Mouse (Mus musculus): Measurements from ENCODE around the gene Pgls. TPM values are rescaled to one million over a fixed set of nuclear protein-coding genes. Genes with fewer than 3 reads are reported as not detected.

Gene Pgls
- 191 TPM in 2 replicates for polyA plus RNA-seq (2015; fragmentation: Nextera tagmentation; extraction: Ambion mirVana)

DNA sequence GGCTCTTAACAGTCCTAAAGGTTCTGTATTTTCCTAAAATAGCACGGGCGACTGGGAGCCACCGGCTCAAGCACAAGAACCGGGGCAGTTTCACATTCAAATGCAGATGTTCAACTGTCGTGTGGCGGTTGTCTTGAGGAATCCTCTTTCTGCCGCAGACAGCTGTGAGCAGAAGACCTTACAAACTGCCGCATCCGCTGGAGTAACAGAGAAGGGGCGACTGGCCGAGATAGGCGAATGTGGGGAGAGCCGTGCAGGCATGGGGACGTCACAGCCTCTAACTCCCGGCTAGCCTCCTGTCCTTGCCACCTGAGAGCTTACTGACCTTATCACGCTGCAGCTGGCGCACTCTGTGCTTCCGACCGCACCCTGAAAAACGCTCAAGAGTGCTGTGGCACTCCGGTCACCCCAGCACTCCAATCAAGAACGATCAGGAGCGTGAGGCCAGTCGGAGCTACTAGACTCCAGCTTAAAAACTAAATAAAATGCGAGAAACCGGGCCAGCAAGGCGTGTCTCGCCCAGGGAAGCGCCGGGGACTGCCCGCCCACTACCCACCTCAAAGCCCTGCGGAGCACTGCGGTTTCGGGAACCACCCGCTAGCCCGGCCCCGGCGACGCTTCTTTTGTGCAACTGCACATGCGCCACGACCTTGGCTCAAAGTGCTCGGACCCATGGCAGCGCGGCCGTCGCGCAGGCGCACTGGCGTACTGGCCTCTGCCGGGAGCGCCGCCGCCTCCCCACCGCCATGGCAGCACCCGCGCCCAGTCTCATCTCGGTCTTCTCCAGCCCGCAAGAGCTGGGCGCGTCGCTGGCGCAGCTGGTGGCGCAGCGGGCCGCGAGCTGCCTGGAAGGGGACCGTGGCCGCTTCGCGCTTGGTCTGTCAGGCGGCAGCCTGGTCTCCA, at the start of gene Pgls:
Pgls (plus strand) TSS at position 706 of the 903 bp plus-strand sequence.
- Histone ChIP-seq H3K9me3 (no peaks in the 10 kb centered on the region), H3K4me2 (replicated peaks) (peak within 1 kb of the TSS; percentile 89), H3K27ac (replicated peaks) (peak within 1 kb of the TSS; percentile 97), H3K4me3 (peak within 1 kb of the TSS; percentile 87), H3K9ac (replicated peaks) (peak within 1 kb of the TSS; percentile 96), H3K27me3 (no peaks in the 10 kb centered on the region), H3K4me1 (peaks cover 29% of the 10 kb centered on the region), H3K36me3 (peaks cover 6% of the 10 kb centered on the region; the same call in 1 of the 2 replicates)
- peak; percentile 88 for ATAC-seq (replicated peaks)
- under 1% methylated on average over 70 of the region's 71 CpGs for WGBS

DNA sequence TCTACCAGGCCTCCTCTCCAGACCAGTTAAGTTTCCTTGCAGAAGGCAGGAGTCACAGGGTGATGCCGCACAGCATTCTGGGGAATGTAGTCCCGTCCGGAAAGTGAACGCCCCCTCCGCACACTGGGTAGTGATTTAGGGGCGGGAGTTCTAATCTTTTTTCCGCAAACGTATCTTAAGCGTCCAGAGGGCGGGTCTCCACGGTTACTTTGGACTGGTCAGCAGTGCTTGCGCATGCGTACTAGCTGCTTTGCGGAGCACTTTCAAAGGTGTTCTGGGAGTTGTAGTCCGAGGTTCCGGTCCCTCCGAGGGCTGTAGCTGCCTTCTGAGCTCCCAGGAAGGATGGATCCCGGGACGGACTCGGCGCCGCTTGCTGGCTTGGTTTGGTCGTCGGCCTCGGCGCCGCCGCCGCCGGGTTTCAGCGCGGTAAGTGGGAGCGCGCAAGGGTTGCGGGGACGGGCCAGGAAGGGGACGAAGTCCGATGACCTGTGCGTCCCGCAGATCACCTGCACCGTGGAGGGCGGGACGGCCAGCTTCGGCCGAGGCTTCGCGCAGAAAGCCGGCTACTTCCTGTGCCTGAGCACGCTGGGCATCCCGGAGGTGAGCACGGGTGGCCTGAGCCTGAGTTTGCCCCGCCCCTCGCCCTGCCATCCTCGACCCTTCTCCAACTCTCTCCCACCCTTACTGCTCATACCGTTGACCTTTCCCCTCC, 49.2 kb upstream of the Pgls start, which contains the start of gene Mvb12a:
Mvb12a (plus strand) TSS at position 291 of the 712 bp plus-strand sequence.
- peak within 1 kb of the TSS; percentile 36; the same call in 1 of the 2 replicates for H3K27ac ChIP-seq (replicated peaks)
- H3K36me3 ChIP-seq: peaks cover 17% of the 10 kb centered on the region
- peak; percentile 96 for ATAC-seq (replicated peaks)

DNA sequence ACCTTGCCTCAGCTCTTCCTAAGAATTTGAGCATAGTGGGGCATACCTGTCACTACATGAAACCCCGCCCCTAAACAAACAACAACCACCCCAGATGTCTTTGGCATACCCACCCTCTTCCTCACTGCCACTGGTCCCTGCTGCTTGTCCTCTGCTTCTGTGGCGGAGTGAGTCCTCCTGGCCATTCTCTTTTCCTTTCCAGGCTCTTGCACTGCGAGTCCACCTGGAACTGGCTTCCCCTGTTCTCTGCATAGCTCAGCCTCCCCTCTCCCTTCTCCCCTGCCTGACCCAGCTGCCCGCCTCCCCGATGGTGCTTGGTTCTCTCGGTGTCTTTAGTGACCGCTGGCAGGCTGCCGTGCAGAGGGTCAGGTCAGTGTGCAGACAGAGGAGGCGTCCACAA, 48.2 kb upstream of the Pgls start:
- Histone ChIP-seq H3K9me3 (no peaks in the 10 kb centered on the region), H3K36me3 (peaks cover 25% of the 10 kb centered on the region), H3K4me2 (replicated peaks) (peak overlapping the region; percentile 86), H3K9ac (replicated peaks) (no peak overlapping the region), H3K4me1 (peaks cover 10% of the 10 kb centered on the region), H3K4me3 (peak overlapping the region; percentile 92), H3K27ac (replicated peaks) (no peak overlapping the region), H3K27me3 (0 out of 2 replicates have a peak, but pooled peaks cover 3% of the 10 kb centered on the region)
- 90% methylated on average over 9 of the region's 9 CpGs for WGBS
- no peak for ATAC-seq (replicated peaks)

More for the DNA sequence above, 49.2 kb upstream of the Pgls start, which contains the start of gene Mvb12a:
- H3K4me3 ChIP-seq: peak within 1 kb of the TSS; percentile 92
- WGBS: under 1% methylated on average over 55 of the region's 55 CpGs
- peak within 1 kb of the TSS; percentile 86 for H3K4me2 ChIP-seq (replicated peaks)
- H3K27me3 ChIP-seq: peaks cover 8% of the 10 kb centered on the region; the same call in 1 of the 2 replicates
- H3K9me3 ChIP-seq: no peaks in the 10 kb centered on the region
- H3K4me1 ChIP-seq: peaks cover 11% of the 10 kb centered on the region
- H3K9ac ChIP-seq (replicated peaks): peak within 1 kb of the TSS; percentile 87

DNA sequence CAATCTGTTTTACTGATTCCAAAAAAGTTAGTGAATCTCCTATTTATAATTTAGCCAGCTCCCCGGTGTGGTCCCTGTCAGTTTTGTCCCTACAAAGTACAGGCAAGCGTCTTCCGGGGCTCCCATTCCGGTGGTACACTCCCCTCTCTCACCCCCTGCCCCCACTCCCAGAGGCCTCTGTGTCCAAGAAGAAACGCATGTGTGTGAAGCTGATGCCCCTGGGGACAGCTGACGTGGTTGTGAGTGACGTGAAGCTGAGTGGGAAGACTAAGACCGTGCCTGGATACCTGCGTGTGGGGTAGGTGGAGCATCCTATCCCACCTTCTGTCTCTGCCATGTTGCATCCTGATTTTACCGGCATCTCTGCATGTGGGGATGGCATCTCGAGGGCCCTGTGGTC, 46.9 kb upstream of the Pgls start:
- no peak overlapping the region for H3K4me3 ChIP-seq
- H3K4me1 ChIP-seq: peaks cover 10% of the 10 kb centered on the region
- no peaks in the 10 kb centered on the region for H3K9me3 ChIP-seq
- 93% methylated on average over 11 of the region's 11 CpGs for WGBS
- no peak overlapping the region for H3K9ac ChIP-seq (replicated peaks)
- peaks cover 26% of the 10 kb centered on the region for H3K36me3 ChIP-seq
- H3K27ac ChIP-seq (replicated peaks): no peak overlapping the region
- no peak overlapping the region for H3K4me2 ChIP-seq (replicated peaks)
- no peaks in the 10 kb centered on the region for H3K27me3 ChIP-seq
- ATAC-seq (replicated peaks): no peak

DNA sequence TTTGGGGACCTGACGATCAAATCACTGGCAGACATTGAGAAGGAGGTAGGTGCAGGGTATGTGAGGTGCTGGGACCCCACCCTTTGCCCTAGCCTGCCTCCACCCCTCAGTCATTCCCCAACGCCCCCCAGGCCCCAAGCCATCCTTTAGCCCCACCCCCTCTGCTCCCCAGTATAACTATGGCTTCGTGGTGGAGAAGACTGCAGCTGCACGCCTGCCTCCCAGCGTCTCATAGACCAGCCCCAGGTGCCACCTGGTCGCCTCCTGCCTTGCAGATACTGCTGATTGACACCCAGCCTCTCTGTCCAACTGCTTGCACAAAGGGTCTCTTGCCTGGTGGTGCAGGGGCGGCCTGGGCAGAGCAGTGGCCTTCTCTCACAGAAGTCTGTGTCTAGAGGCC, 44.4 kb upstream of the Pgls start:
- no peak overlapping the region for H3K9ac ChIP-seq (replicated peaks)
- no peak overlapping the region for H3K4me2 ChIP-seq (replicated peaks)
- H3K27me3 ChIP-seq: no peaks in the 10 kb centered on the region
- 87% methylated on average over 7 of the region's 7 CpGs for WGBS
- peaks cover 10% of the 10 kb centered on the region for H3K4me1 ChIP-seq
- no peaks in the 10 kb centered on the region for H3K9me3 ChIP-seq
- peaks cover 26% of the 10 kb centered on the region for H3K36me3 ChIP-seq
- H3K27ac ChIP-seq (replicated peaks): no peak overlapping the region
- no peak overlapping the region for H3K4me3 ChIP-seq
- no peak for ATAC-seq (replicated peaks)

DNA sequence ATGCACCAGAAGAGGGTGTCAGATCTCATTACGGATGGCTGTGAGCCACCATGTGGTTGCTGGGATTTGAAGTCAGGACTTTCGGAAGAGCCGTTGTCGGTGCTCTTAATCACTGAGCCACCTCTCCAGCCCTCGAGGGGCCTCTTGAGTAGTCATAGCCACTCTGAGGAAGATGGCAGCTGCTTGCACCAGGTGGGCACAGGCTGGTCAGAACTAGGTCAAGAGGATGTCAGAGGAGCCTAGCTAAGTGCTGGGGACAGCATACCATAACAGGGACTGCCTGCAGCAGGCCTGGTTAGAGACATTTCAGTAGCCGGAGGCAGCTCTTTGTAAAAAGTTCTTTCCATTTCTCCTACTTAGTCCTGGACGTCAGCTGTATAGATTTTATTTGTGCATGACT, 41.2 kb upstream of the Pgls start:
- H3K9me3 ChIP-seq: no peaks in the 10 kb centered on the region
- ATAC-seq (replicated peaks): no peak
- WGBS: 73% methylated on average over 7 of the region's 7 CpGs
- peaks cover 8% of the 10 kb centered on the region for H3K27me3 ChIP-seq
- H3K36me3 ChIP-seq: peaks cover 21% of the 10 kb centered on the region; the same call in 1 of the 2 replicates
- no peak overlapping the region for H3K27ac ChIP-seq (replicated peaks)
- H3K9ac ChIP-seq (replicated peaks): no peak overlapping the region
- H3K4me3 ChIP-seq: no peak overlapping the region
- no peak overlapping the region for H3K4me2 ChIP-seq (replicated peaks)
- no peaks in the 10 kb centered on the region for H3K4me1 ChIP-seq

DNA sequence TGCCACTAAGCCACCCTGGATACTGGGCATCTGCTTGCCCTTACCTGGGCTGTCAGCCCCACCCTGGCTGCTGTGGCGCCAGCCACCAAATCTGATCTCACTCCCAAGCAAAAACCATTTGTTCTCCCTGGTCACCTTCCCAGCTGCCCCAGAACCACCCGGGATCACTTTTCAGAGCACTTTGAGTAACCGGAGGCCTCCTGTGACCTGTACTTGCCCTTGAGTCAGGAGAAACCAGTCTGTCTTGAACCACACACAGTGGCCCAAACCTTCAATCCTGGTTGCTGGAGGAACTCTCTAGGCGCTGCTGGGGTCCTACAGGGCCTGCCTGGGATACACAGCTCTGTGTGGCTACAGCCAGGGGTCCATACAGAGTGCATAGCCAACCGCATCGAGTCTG, 39.2 kb upstream of the Pgls start:
- Histone ChIP-seq H3K9me3 (no peaks in the 10 kb centered on the region), H3K9ac (replicated peaks) (no peak overlapping the region), H3K4me2 (replicated peaks) (no peak overlapping the region), H3K27me3 (peaks cover 28% of the 10 kb centered on the region), H3K4me1 (no peaks in the 10 kb centered on the region), H3K27ac (replicated peaks) (no peak overlapping the region), H3K36me3 (peaks cover 9% of the 10 kb centered on the region; the same call in 1 of the 2 replicates), H3K4me3 (no peak overlapping the region)
- no peak for ATAC-seq (replicated peaks)
- WGBS: 76% methylated on average over 6 of the region's 6 CpGs

DNA sequence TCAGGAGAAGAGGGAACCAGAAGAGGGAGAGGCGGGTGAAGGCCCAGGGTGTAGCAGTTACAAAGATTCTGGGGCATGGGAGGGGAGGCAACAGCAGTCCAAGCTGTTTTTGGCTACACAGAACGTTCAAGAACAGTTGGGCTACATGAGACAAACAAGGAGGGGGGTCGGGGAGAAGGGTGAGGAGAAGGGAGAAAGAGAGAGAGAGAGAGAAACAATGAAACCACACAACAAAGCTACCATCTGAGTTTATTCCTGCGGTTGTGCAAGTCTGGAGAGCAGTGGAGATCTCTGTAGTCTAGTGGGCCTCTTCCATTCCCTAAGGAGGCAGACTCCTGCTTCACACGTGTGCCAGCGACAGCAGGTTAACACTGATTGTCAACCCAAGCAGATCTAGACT, 38.0 kb upstream of the Pgls start:
- H3K4me1 ChIP-seq: peaks cover 10% of the 10 kb centered on the region
- peaks cover 40% of the 10 kb centered on the region for H3K27me3 ChIP-seq
- H3K27ac ChIP-seq (replicated peaks): no peak overlapping the region
- no peaks in the 10 kb centered on the region for H3K36me3 ChIP-seq
- no peak overlapping the region for H3K4me3 ChIP-seq
- no peak overlapping the region for H3K4me2 ChIP-seq (replicated peaks)
- H3K9ac ChIP-seq (replicated peaks): no peak overlapping the region
- ATAC-seq (replicated peaks): no peak
- WGBS: 71% methylated on average over 6 of the region's 6 CpGs
- no peaks in the 10 kb centered on the region for H3K9me3 ChIP-seq

DNA sequence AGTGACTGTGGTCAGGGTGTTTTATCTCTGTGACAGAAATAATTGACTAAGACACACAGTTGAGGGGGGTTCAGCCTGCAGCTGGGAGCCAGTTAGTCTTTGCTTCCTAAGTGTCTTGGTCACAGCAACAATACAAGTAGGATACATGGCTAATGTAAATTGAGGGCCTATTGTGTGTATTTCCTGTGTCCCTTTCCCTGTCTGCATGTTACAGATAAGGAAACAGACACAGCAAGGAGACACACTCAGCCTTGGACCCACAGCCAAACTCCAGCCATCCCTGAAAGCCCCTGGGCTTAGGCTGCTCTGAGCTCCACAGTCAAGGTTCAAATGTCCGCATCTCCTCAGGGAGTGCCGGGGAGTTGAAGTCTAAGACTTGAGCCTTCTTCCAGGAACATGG, 37.3 kb upstream of the Pgls start:
- H3K4me1 ChIP-seq: peaks cover 12% of the 10 kb centered on the region
- no peak for ATAC-seq (replicated peaks)
- H3K4me3 ChIP-seq: no peak overlapping the region
- peaks cover 46% of the 10 kb centered on the region for H3K27me3 ChIP-seq
- H3K9me3 ChIP-seq: no peaks in the 10 kb centered on the region
- H3K27ac ChIP-seq (replicated peaks): no peak overlapping the region
- WGBS: 91% methylated on average over 2 of the region's 2 CpGs
- H3K4me2 ChIP-seq (replicated peaks): no peak overlapping the region
- H3K36me3 ChIP-seq: no peaks in the 10 kb centered on the region
- H3K9ac ChIP-seq (replicated peaks): no peak overlapping the region

DNA sequence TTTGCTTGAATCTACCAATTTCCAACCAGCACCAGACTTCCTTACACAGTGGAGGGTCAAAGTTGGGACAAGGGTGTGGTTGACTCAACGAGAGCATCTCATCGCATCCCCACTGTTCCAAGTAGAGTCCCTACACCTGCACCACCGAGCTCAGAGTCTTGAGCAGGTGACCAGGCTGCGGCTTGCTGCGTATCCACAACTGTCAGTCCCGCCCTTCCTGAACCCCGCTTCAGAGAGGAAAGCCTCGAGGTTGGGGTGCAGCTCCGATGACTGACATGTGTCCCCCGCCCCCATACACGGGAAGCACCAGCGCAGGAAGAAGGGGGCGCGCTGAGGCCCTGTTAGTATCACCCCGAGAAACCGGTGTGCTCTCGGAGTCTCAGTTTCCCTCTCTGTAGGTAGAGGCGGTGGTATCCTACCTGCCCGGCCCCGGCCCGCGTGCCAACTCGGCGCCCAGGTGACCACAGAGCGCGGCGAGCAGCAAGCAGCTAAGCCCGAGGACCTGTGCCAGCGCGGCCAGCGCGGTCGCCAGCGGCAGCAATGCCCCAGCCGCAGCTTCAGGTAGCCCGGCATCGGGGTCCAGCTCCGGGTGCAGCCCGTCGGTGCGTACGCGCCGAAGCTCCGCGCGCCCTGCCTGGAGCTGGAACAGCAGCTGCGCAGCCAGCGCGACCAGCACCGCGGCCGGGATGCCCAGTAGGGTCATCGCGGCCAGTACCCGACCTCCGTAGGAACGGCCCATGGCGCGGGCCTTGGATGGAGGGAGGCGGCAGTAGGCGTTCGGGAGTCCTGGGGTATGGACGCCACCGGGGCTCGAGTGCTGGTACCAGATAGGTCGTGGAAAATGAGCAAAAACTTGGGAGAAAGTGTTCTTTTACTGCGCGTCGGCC, 33.7 kb upstream of the Pgls start, which contains the start of gene Tmem221:
Tmem221 (minus strand) TSS at position 801 of the 887 bp plus-strand sequence.
- H3K4me1 ChIP-seq: peaks cover 19% of the 10 kb centered on the region
- no peaks in the 10 kb centered on the region for H3K36me3 ChIP-seq
- H3K4me3 ChIP-seq: peak within 1 kb of the TSS; percentile 26
- no peaks in the 10 kb centered on the region for H3K9me3 ChIP-seq
- no peak for ATAC-seq (replicated peaks)
- H3K4me2 ChIP-seq (replicated peaks): peak within 1 kb of the TSS; percentile 33
- H3K27ac ChIP-seq (replicated peaks): no peak within 1 kb of the TSS
- WGBS: 3% methylated on average over 70 of the region's 70 CpGs
- H3K9ac ChIP-seq (replicated peaks): no peak within 1 kb of the TSS
- H3K27me3 ChIP-seq: peaks cover 81% of the 10 kb centered on the region

DNA sequence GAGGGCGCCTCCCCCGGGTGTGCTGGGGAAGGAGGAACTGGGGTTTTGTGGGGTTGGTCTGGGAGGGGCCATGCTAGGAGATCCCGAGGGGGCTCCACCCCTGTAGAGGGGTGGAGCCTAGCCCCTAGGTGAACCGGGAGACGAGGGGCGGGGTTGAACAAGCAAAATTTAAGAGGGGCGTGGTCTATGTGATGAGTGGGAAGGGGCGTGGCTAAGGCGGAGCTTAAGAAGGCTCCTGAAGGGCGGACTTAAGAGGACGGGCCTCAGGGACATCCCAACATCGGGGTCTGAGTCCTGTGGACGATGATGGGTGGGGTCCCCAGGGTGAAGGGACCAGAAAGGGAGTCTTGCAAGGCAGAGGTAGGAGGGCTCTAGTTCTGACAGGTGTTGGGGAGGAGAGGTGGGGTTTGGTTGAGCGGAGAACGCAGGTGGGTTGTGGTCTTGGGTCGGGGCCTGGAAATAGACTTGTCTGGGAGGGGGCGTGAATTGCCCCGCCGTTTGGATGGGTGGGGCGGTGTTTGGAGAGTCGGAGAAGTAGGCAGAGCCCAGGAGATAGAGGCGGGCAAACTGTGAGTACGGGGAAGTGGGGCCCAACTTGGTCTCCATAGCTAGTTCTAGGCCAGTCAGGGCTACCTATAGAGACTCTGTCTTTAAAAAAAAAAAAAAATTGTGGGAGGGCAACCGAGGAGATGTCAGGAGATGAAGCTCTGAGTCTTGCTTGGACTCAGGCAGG, 32.9 kb upstream of the Pgls start:
- H3K4me1 ChIP-seq: peaks cover 19% of the 10 kb centered on the region
- H3K36me3 ChIP-seq: no peaks in the 10 kb centered on the region
- H3K4me2 ChIP-seq (replicated peaks): peak overlapping the region; percentile 33
- H3K27me3 ChIP-seq: peaks cover 81% of the 10 kb centered on the region
- no peaks in the 10 kb centered on the region for H3K9me3 ChIP-seq
- no peak overlapping the region for H3K9ac ChIP-seq (replicated peaks)
- 2% methylated on average over 24 of the region's 24 CpGs for WGBS
- peak overlapping the region; percentile 26 for H3K4me3 ChIP-seq
- no peak; the same call in 1 of the 2 replicates for ATAC-seq (replicated peaks)
- H3K27ac ChIP-seq (replicated peaks): no peak overlapping the region
